Mouse (Mus musculus): ENCODE data around the gene Fbxl18. TPM values are rescaled to one million over a fixed set of nuclear protein-coding genes. Genes with fewer than 3 reads are reported as not detected.
A peak's percentile ranks its signal among the peaks of the same experiment; 100 is the strongest.

Gene Fbxl18
- total and polyA plus RNA-seq, 3 experiments: 4.0 to 7.6 (median 4.5) TPM

GRCm38 (mm10) chr5:142878570-142878969 is 16.7 kb downstream of the Fbxl18 start:
- H3K4me1 ChIP-seq (ENCODE audit: control insufficient read depth, insufficient read depth, low read length): peaks cover 13% of the 10 kb centered on the region
- no peak overlapping the region for H3K27ac ChIP-seq
- no peaks in the 10 kb centered on the region for H3K79me2 ChIP-seq (replicated peaks; ENCODE audit: control insufficient read depth, insufficient read depth, low read length)
- no peaks in the 10 kb centered on the region for H3K36me3 ChIP-seq (ENCODE audit: control insufficient read depth, insufficient read depth, low read length)
- DNase-seq: peak in 1 of 2 experiments; percentile 47
- no peaks in the 10 kb centered on the region for H3K27me3 ChIP-seq (ENCODE audit: control insufficient read depth, insufficient read depth, low read length)
- intact Hi-C loops (cut with DNase I): loop anchor here (1.0 to 5.0 kb wide), 3 partner anchors 56 to 158 kb away; no protein-coding TSS in a partner anchor
- no peak overlapping the region for H3K4me3 ChIP-seq
- WGBS: 64% methylated on average over 15 of the region's 15 CpGs
- TF ChIP-seq POLR2A (IDR thresholded peaks at IDR 0.05; ENCODE audit: insufficient read depth, low read depth, low read length): no peak
- no peak for TF ChIP-seq EP300 (IDR thresholded peaks at IDR 0.05; ENCODE audit: insufficient read depth, low read depth, low read length)
- no peak for TF ChIP-seq CTCF (IDR thresholded peaks at IDR 0.05)
- no peak overlapping the region for H3K9ac ChIP-seq (ENCODE audit: low read depth, low read length)

- Histone ChIP-seq H3K79me2 (replicated peaks; ENCODE audit: control insufficient read depth, insufficient read depth, low read length) (no peaks in the 10 kb centered on the region), H3K4me3 (no peak overlapping the region), H3K9ac (ENCODE audit: low read depth, low read length) (no peak overlapping the region), H3K27me3 (ENCODE audit: control insufficient read depth, insufficient read depth, low read length) (no peaks in the 10 kb centered on the region), H3K36me3 (ENCODE audit: control insufficient read depth, insufficient read depth, low read length) (no peaks in the 10 kb centered on the region), H3K27ac (no peak overlapping the region), H3K4me1 (ENCODE audit: control insufficient read depth, insufficient read depth, low read length) (peaks cover 13% of the 10 kb centered on the region)
- WGBS: 27% methylated on average over 11 of the region's 11 CpGs
- intact Hi-C loops (cut with DNase I): loop anchor here (1.0 to 5.0 kb wide), 3 partner anchors 55 to 159 kb away; no protein-coding TSS in a partner anchor
- DNase-seq: peak; percentile 85 to 93
- TF ChIP-seq CTCF (IDR thresholded peaks at IDR 0.05) (no peak), EP300 (IDR thresholded peaks at IDR 0.05; ENCODE audit: insufficient read depth, low read depth, low read length) (peak; percentile 54; the same call in 1 of the 2 replicates), POLR2A (IDR thresholded peaks at IDR 0.05; ENCODE audit: insufficient read depth, low read depth, low read length) (no peak)
Measured at GRCm38 (mm10) chr5:142877337-142878280, 17.6 kb downstream of the Fbxl18 start.

- intact Hi-C loops (cut with DNase I): loop anchor here (5.0 kb wide), 1 partner anchor 55 kb away; no protein-coding TSS in a partner anchor
- DNase-seq: no peak
- Histone ChIP-seq H3K27me3 (ENCODE audit: control insufficient read depth, insufficient read depth, low read length) (no peaks in the 10 kb centered on the region), H3K36me3 (ENCODE audit: control insufficient read depth, insufficient read depth, low read length) (no peaks in the 10 kb centered on the region), H3K4me3 (no peak overlapping the region), H3K9ac (ENCODE audit: low read depth, low read length) (no peak overlapping the region), H3K79me2 (replicated peaks; ENCODE audit: control insufficient read depth, insufficient read depth, low read length) (no peaks in the 10 kb centered on the region), H3K27ac (no peak overlapping the region), H3K4me1 (ENCODE audit: control insufficient read depth, insufficient read depth, low read length) (peaks cover 11% of the 10 kb centered on the region)
- TF ChIP-seq CTCF (IDR thresholded peaks at IDR 0.05) (no peak), EP300 (IDR thresholded peaks at IDR 0.05; ENCODE audit: insufficient read depth, low read depth, low read length) (no peak), POLR2A (IDR thresholded peaks at IDR 0.05; ENCODE audit: insufficient read depth, low read depth, low read length) (no peak)
- WGBS: 77% methylated on average over 5 of the region's 5 CpGs
Measured at GRCm38 (mm10) chr5:142876896-142877295, 18.3 kb downstream of the Fbxl18 start.

- WGBS: 77% methylated on average over 10 of the region's 10 CpGs
- no peak overlapping the region for H3K27ac ChIP-seq
- H3K79me2 ChIP-seq (replicated peaks; ENCODE audit: control insufficient read depth, insufficient read depth, low read length): no peaks in the 10 kb centered on the region
- H3K27me3 ChIP-seq (ENCODE audit: control insufficient read depth, insufficient read depth, low read length): no peaks in the 10 kb centered on the region
- intact Hi-C loops (cut with DNase I): loop anchor here (5.0 kb wide), 1 partner anchor 53 kb away; no protein-coding TSS in a partner anchor
- no peak overlapping the region for H3K9ac ChIP-seq (ENCODE audit: low read depth, low read length)
- TF ChIP-seq POLR2A (IDR thresholded peaks at IDR 0.05; ENCODE audit: insufficient read depth, low read depth, low read length): no peak
- no peak for TF ChIP-seq CTCF (IDR thresholded peaks at IDR 0.05)
- no peak for TF ChIP-seq EP300 (IDR thresholded peaks at IDR 0.05; ENCODE audit: insufficient read depth, low read depth, low read length)
- H3K36me3 ChIP-seq (ENCODE audit: control insufficient read depth, insufficient read depth, low read length): no peaks in the 10 kb centered on the region
- peaks cover 7% of the 10 kb centered on the region for H3K4me1 ChIP-seq (ENCODE audit: control insufficient read depth, insufficient read depth, low read length)
- DNase-seq: peak in 1 of 2 experiments; percentile 46
- H3K4me3 ChIP-seq: no peak overlapping the region
Measured at GRCm38 (mm10) chr5:142875513-142875905, 19.7 kb downstream of the Fbxl18 start.

- TF ChIP-seq POLR2A (IDR thresholded peaks at IDR 0.05; ENCODE audit: insufficient read depth, low read depth, low read length) (no peak), CTCF (IDR thresholded peaks at IDR 0.05) (0 out of 2 replicates have a peak, but pooled peaks have one; percentile 13), EP300 (IDR thresholded peaks at IDR 0.05; ENCODE audit: insufficient read depth, low read depth, low read length) (no peak)
- Histone ChIP-seq H3K4me1 (ENCODE audit: control insufficient read depth, insufficient read depth, low read length) (peaks cover 5% of the 10 kb centered on the region), H3K36me3 (ENCODE audit: control insufficient read depth, insufficient read depth, low read length) (no peaks in the 10 kb centered on the region), H3K4me3 (no peak overlapping the region), H3K9ac (ENCODE audit: low read depth, low read length) (no peak overlapping the region), H3K27me3 (ENCODE audit: control insufficient read depth, insufficient read depth, low read length) (no peaks in the 10 kb centered on the region), H3K79me2 (replicated peaks; ENCODE audit: control insufficient read depth, insufficient read depth, low read length) (no peaks in the 10 kb centered on the region), H3K27ac (no peak overlapping the region)
- WGBS: 81% methylated on average over 13 of the region's 13 CpGs
- no peak for DNase-seq
- intact Hi-C loops (cut with DNase I): loop anchor here (5.0 kb wide), 1 partner anchor 53 kb away; no protein-coding TSS in a partner anchor
Measured at GRCm38 (mm10) chr5:142874791-142875512, 20.3 kb downstream of the Fbxl18 start.
